Mouse (Mus musculus) hindbrain, embryonic 16.5 days (tissue): ENCODE data around the gene Fgf4. TPM values are rescaled to one million over a fixed set of nuclear protein-coding genes. Genes with fewer than 3 reads are reported as not detected.

Experiments
- ATAC-seq: fragments of 200-750 bp; cut with Nextera tagmentation; 2 replicates; pipeline ENCODE4 v1.8.0; 2017; ENCODE audit warnings: moderate TSS enrichment, moderate library complexity
- H3K27ac ChIP-seq: fragments of 300-500 bp; sonication (generic); 2 replicates; pipeline ENCODE4 v1.5.1; 2014; ENCODE audit warnings: low read depth, mild to moderate bottlenecking, control low read depth, low read length, moderate library complexity
- H3K27me3 ChIP-seq: fragments of 300-500 bp; sonication (generic); replicated peaks from 2 replicates; pipeline ENCODE4 v1.6.1; 2014; ENCODE audit warnings: low read length; ENCODE audit not compliant: control insufficient read depth, insufficient read depth
- H3K36me3 ChIP-seq: fragments of 300-500 bp; sonication (generic); 2 replicates; pipeline ENCODE4 v1.6.1; 2014; ENCODE audit warnings: mild to moderate bottlenecking, low read length, moderate library complexity, mixed read lengths; ENCODE audit not compliant: control insufficient read depth, insufficient read depth
- H3K4me1 ChIP-seq: fragments of 300-500 bp; sonication (generic); 2 replicates; pipeline ENCODE4 v1.6.1; 2014; ENCODE audit warnings: low read depth, low read length; ENCODE audit not compliant: control insufficient read depth, insufficient read depth
- H3K4me2 ChIP-seq: fragments of 300-500 bp; sonication (generic); 2 replicates; pipeline ENCODE4 v1.6.1; 2014; ENCODE audit warnings: mild to moderate bottlenecking, low read length, control low read depth, moderate library complexity
- H3K4me3 ChIP-seq: fragments of 300-500 bp; sonication (generic); 2 replicates; pipeline ENCODE4 v1.5.1; 2014; ENCODE audit warnings: mild to moderate bottlenecking, low read length, control low read depth, moderate library complexity
- H3K9ac ChIP-seq: fragments of 300-500 bp; sonication (generic); 2 replicates; pipeline ENCODE4 v1.6.1; 2014; ENCODE audit warnings: low read depth, mild to moderate bottlenecking, control low read depth, low read length, moderate library complexity
- H3K9me3 ChIP-seq: fragments of 300-500 bp; sonication (generic); 2 replicates; pipeline ENCODE4 v1.6.1; 2014; ENCODE audit warnings: mild to moderate bottlenecking, low read length, moderate library complexity; ENCODE audit not compliant: control insufficient read depth
- WGBS: fragments of 180-500 bp; shearing (Covaris S2); extraction: QIAGEN DNeasy Blood & Tissue Kit; methylation state at CpG from one replicate; pipeline ENCODE4 v1.1.7; 2014; 5-methylcytosine and 5-hydroxymethylcytosine counted together
- polyA plus RNA-seq: library from polyadenylated mRNA; unstranded; fragments of >200 nt; fragmentation: Nextera tagmentation; extraction: Ambion mirVana; gene quantifications from 2 replicates; pipeline ENCODE4 v1.2.1, GENCODE M21; 2015

Fgf4 gene
- polyA plus RNA-seq, result not detected in 2 replicates

GRCm38 (mm10) chr7:144847067-144847466 is at the start of gene Fgf4:
TSS of gene Fgf4 (plus strand) at chr7:144847367.
- Histone ChIP-seq H3K9me3 (no peaks in the 10 kb centered on the region), H3K27ac (no peak within 1 kb of the TSS), H3K36me3 (no peaks in the 10 kb centered on the region), H3K27me3 (no peaks in the 10 kb centered on the region), H3K9ac (no peak within 1 kb of the TSS), H3K4me2 (no peak within 1 kb of the TSS), H3K4me1 (no peaks in the 10 kb centered on the region), H3K4me3 (no peak within 1 kb of the TSS)
- no peak for ATAC-seq

- peak; percentile 70 for ATAC-seq
These were observed 48.7 kb upstream of the Fgf4 start for GRCm38 (mm10) chr7:144798471-144798870.

DNA sequence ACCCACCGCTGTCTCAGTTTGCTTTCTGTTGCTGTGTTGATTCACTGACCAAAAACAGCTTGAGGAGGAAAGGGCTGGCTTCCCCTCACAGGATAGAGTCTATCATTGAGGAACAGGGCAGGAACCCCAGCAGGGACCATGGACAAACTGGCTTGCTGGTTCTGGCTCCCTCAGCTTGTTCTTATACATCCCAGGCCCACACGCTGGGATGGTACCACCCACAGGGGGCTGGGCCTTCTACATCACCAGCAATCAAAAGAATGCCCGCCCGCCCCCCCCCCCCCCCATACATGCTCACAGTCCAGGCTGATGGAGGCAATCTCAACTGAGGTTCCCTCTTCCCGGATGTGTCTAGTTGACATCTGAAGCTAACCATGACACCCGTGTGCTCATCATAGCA is 40.1 kb upstream of the Fgf4 start:
- Histone ChIP-seq H3K4me3 (no peak overlapping the region), H3K36me3 (no peaks in the 10 kb centered on the region), H3K27me3 (no peaks in the 10 kb centered on the region), H3K4me2 (no peak overlapping the region), H3K9ac (no peak overlapping the region), H3K9me3 (no peaks in the 10 kb centered on the region), H3K4me1 (no peaks in the 10 kb centered on the region), H3K27ac (no peak overlapping the region)
- no peak for ATAC-seq
- 82% methylated on average over 4 of the region's 6 CpGs for WGBS

More at GRCm38 (mm10) chr7:144798471-144798870, 48.7 kb upstream of the Fgf4 start:
- WGBS, result 56% methylated on average over 1 of the region's 1 CpGs
- H3K9ac ChIP-seq, result no peak overlapping the region
- no peaks in the 10 kb centered on the region; the same call in 1 of the 2 replicates for H3K4me1 ChIP-seq
- no peak overlapping the region for H3K4me2 ChIP-seq
- H3K27ac ChIP-seq, result no peak overlapping the region
- no peaks in the 10 kb centered on the region for H3K36me3 ChIP-seq
- peaks cover 2% of the 10 kb centered on the region; the same call in 1 of the 2 replicates for H3K27me3 ChIP-seq
- no peaks in the 10 kb centered on the region for H3K9me3 ChIP-seq
- H3K4me3 ChIP-seq, result no peak overlapping the region

DNA sequence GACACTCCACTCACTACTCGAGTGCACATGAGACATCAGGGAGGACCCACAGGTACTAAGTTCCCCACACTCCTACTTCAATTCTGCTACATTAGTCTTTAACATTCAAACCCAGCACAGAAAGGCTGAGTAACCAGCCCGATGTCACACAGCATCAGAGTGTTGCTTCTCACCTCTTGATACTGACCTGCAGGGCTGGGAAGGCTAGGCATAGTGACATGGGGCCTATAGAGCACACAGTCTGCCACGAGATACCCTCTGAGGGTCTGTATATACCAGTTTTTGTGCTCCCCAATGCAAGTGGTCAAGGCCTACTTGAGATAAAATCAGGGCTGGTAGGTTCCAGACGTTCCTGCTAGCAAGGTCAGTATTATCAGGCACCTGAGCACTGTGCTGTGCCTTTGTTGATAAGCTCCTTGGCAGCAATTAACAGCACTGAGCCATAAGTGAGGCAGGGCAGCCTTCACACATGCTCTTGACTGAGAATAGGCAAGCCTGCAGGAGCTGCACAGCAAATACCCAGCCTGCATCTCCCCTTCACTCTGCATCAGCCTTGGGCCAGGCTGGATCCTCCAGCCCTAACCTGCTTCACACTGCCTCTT is 39.1 kb upstream of the Fgf4 start:
- WGBS, result 73% methylated on average over 4 of the region's 4 CpGs

GRCm38 (mm10) chr7:144811521-144811920 is 35.6 kb upstream of the Fgf4 start:
- Histone ChIP-seq H3K4me3 (no peak overlapping the region), H3K36me3 (no peaks in the 10 kb centered on the region), H3K27me3 (no peaks in the 10 kb centered on the region), H3K4me1 (no peaks in the 10 kb centered on the region), H3K9ac (no peak overlapping the region), H3K4me2 (no peak overlapping the region), H3K27ac (no peak overlapping the region), H3K9me3 (no peaks in the 10 kb centered on the region)
- WGBS, result 52% methylated on average over 4 of the region's 4 CpGs
- no peak for ATAC-seq

More for the DNA sequence above, 39.1 kb upstream of the Fgf4 start:
- Histone ChIP-seq H3K9ac (no peak overlapping the region), H3K4me2 (no peak overlapping the region), H3K27me3 (no peaks in the 10 kb centered on the region), H3K9me3 (no peaks in the 10 kb centered on the region), H3K4me1 (no peaks in the 10 kb centered on the region), H3K4me3 (no peak overlapping the region), H3K36me3 (no peaks in the 10 kb centered on the region), H3K27ac (no peak overlapping the region)
- no peak for ATAC-seq

GRCm38 (mm10) chr7:144821901-144822300 is 25.3 kb upstream of the Fgf4 start:
- Histone ChIP-seq H3K27ac (no peak overlapping the region), H3K4me2 (no peak overlapping the region), H3K4me1 (no peaks in the 10 kb centered on the region), H3K4me3 (no peak overlapping the region), H3K27me3 (no peaks in the 10 kb centered on the region), H3K36me3 (no peaks in the 10 kb centered on the region), H3K9me3 (peaks cover 13% of the 10 kb centered on the region), H3K9ac (no peak overlapping the region)
- 23% methylated on average over 7 of the region's 7 CpGs for WGBS
- ATAC-seq, result no peak

- ATAC-seq, result no peak
- Histone ChIP-seq H3K9me3 (peaks cover under 1% of the 10 kb centered on the region; the same call in 1 of the 2 replicates), H3K36me3 (no peaks in the 10 kb centered on the region), H3K9ac (no peak overlapping the region), H3K4me2 (no peak overlapping the region), H3K27me3 (no peaks in the 10 kb centered on the region), H3K4me1 (no peaks in the 10 kb centered on the region), H3K4me3 (no peak overlapping the region), H3K27ac (no peak overlapping the region)
- 82% methylated on average over 2 of the region's 2 CpGs for WGBS
These were observed 23.2 kb upstream of the Fgf4 start for GRCm38 (mm10) chr7:144823988-144824387.

- no peaks in the 10 kb centered on the region for H3K4me1 ChIP-seq
- no peak overlapping the region for H3K9ac ChIP-seq
- H3K4me2 ChIP-seq, result no peak overlapping the region
- H3K9me3 ChIP-seq, result no peaks in the 10 kb centered on the region
- no peak overlapping the region for H3K27ac ChIP-seq
- WGBS, result 19% methylated on average over 11 of the region's 11 CpGs
- H3K4me3 ChIP-seq, result no peak overlapping the region
- H3K27me3 ChIP-seq, result no peaks in the 10 kb centered on the region
- no peak for ATAC-seq
- H3K36me3 ChIP-seq, result no peaks in the 10 kb centered on the region
These were observed 18.8 kb upstream of the Fgf4 start for GRCm38 (mm10) chr7:144828369-144828768.

GRCm38 (mm10) chr7:144837891-144838488 is 9.2 kb upstream of the Fgf4 start, which contains the start of gene Fgf3:
TSS of gene Fgf3 (plus strand) at chr7:144838083.
- Histone ChIP-seq H3K4me2 (peak within 1 kb of the TSS; percentile 71), H3K36me3 (no peaks in the 10 kb centered on the region), H3K9me3 (no peaks in the 10 kb centered on the region), H3K9ac (peak within 1 kb of the TSS; percentile 52), H3K4me1 (peaks cover 9% of the 10 kb centered on the region), H3K27me3 (peaks cover 48% of the 10 kb centered on the region), H3K27ac (peak within 1 kb of the TSS; percentile 40; the same call in 1 of the 2 replicates), H3K4me3 (peak within 1 kb of the TSS; percentile 49)
- peak; percentile 53 for ATAC-seq
- 1% methylated on average over 41 of the region's 43 CpGs for WGBS
